Mouse (Mus musculus) intestine, embryonic 14.5 days (tissue): ENCODE measurements around the gene Dmbx1. TPM values are rescaled to one million over a fixed set of nuclear protein-coding genes. Genes with fewer than 3 reads are reported as not detected.

Source experiments
- ATAC-seq: fragments of 200-750 bp; cut with Nextera tagmentation; replicated peaks from 2 replicates; pipeline ENCODE4 v1.8.0; 2017; ENCODE audit warnings: low read depth, moderate number of reproducible peaks, moderate TSS enrichment, moderate library complexity; ENCODE audit not compliant: low FRiP score, low TSS enrichment
- DNase-seq: peaks from one replicate; pipeline ENCODE4 v3.0.0-alpha.2; 2018; ENCODE audit warnings: low spot score
- H3K27ac ChIP-seq: fragments of 300-500 bp; sonication (generic); 2 replicates; pipeline ENCODE4 v1.5.1; 2014; ENCODE audit warnings: low read depth, mild to moderate bottlenecking, control low read depth
- H3K27me3 ChIP-seq: fragments of 300-500 bp; sonication (generic); replicated peaks from 2 replicates; pipeline ENCODE4 v1.6.1; 2014; ENCODE audit warnings: low read length, control low read depth; ENCODE audit not compliant: control insufficient read depth, insufficient read depth
- H3K36me3 ChIP-seq: fragments of 300-500 bp; sonication (generic); 2 replicates; pipeline ENCODE4 v1.6.1; 2014; ENCODE audit warnings: low read length, control low read depth; ENCODE audit not compliant: control insufficient read depth, insufficient read depth
- H3K4me1 ChIP-seq: fragments of 300-500 bp; sonication (generic); replicated peaks from 2 replicates; pipeline ENCODE4 v1.6.1; 2014; ENCODE audit warnings: low read length, control low read depth, mixed read lengths; ENCODE audit not compliant: control insufficient read depth, insufficient read depth
- H3K4me2 ChIP-seq: fragments of 300-500 bp; sonication (generic); 2 replicates; pipeline ENCODE4 v1.6.1; 2014; ENCODE audit warnings: low read length
- H3K4me3 ChIP-seq: fragments of 300-500 bp; sonication (generic); 2 replicates; pipeline ENCODE4 v1.5.1; 2014; ENCODE audit warnings: low read depth, low read length, control low read depth, mixed read lengths
- H3K9ac ChIP-seq: fragments of 300-500 bp; sonication (generic); 2 replicates; pipeline ENCODE4 v1.6.1; 2014; ENCODE audit warnings: mild to moderate bottlenecking, low read length
- H3K9me3 ChIP-seq: fragments of 300-500 bp; sonication (generic); 2 replicates; pipeline ENCODE4 v1.6.1; 2016; ENCODE audit warnings: low read length, control low read depth; ENCODE audit not compliant: control insufficient read depth
- WGBS: fragments of 180-500 bp; shearing (Covaris S2); extraction: QIAGEN DNeasy Blood & Tissue Kit; methylation state at CpG from one replicate; pipeline ENCODE4 v1.1.7; 2014; 5-methylcytosine and 5-hydroxymethylcytosine counted together
- polyA plus RNA-seq: library from polyadenylated mRNA; unstranded; fragments of >200 nt; fragmentation: Nextera tagmentation; extraction: Ambion mirVana; gene quantifications from 2 replicates; pipeline ENCODE4 v1.2.1, GENCODE M21; 2014

Gene Dmbx1
- polyA plus RNA-seq, 1 experiment from 2014 or later: 0.07 TPM

DNA sequence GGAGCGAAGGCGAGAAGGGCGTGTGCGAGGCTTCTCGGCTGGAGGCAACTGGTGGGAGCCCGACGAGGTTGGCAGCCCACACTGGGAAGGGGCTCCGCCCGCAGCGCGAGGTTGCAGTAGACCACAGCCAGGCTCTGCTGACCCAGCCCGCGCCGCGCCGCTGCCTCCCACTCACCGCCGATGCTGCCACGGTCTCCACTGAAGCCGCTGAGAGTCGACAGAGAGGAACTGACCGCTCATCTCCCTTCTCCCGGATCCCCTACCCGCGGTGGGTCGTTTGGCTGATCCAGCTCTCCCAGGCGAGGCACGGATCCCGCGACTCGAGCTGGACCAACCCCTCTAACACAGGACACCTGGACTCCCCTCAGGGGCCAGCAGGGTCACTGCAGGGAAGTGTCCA lies 49.2 kb downstream of the Dmbx1 start, which contains the start of gene 6430628N08Rik:
Gene 6430628N08Rik (plus strand): TSS at position 113 of the 400 bp plus-strand sequence.
- DNase-seq (no peak), ATAC-seq (peak; percentile 64; the same call in 1 of the 2 replicates)
- 1% methylated on average over 31 of the region's 31 CpGs for WGBS
- Histone ChIP-seq H3K36me3 (no peaks in the 10 kb centered on the region), H3K4me2 (peak within 1 kb of the TSS; percentile 51), H3K9ac (no peak within 1 kb of the TSS), H3K27ac (no peak within 1 kb of the TSS), H3K4me1 (peaks cover 6% of the 10 kb centered on the region), H3K9me3 (no peaks in the 10 kb centered on the region), H3K27me3 (peaks cover 25% of the 10 kb centered on the region), H3K4me3 (peak within 1 kb of the TSS; percentile 21)

- no peaks in the 10 kb centered on the region for H3K36me3 ChIP-seq
- H3K9ac ChIP-seq: no peak overlapping the region
- no peaks in the 10 kb centered on the region for H3K9me3 ChIP-seq
- peaks cover 25% of the 10 kb centered on the region for H3K27me3 ChIP-seq
- 9% methylated on average over 6 of the region's 6 CpGs for WGBS
- ATAC-seq (0 out of 2 replicates have a peak, but pooled peaks have one; percentile 8), DNase-seq (no peak)
- H3K4me1 ChIP-seq: peaks cover 6% of the 10 kb centered on the region
- peak overlapping the region; percentile 21 for H3K4me3 ChIP-seq
- H3K4me2 ChIP-seq: peak overlapping the region; percentile 51
- no peak overlapping the region for H3K27ac ChIP-seq
Observed at GRCm38 (mm10) chr4:115890066-115890465, 49.7 kb downstream of the Dmbx1 start.

GRCm38 (mm10) chr4:115886875-115887274 lies 52.9 kb downstream of the Dmbx1 start:
- H3K9ac ChIP-seq: no peak overlapping the region
- ATAC-seq: no peak
- no peak overlapping the region for H3K4me2 ChIP-seq
- WGBS: 56% methylated on average over 1 of the region's 1 CpGs
- peaks cover 6% of the 10 kb centered on the region for H3K4me1 ChIP-seq
- H3K9me3 ChIP-seq: no peaks in the 10 kb centered on the region
- H3K4me3 ChIP-seq: no peak overlapping the region
- DNase-seq: no peak
- H3K27ac ChIP-seq: no peak overlapping the region
- H3K27me3 ChIP-seq: peaks cover 21% of the 10 kb centered on the region
- H3K36me3 ChIP-seq: no peaks in the 10 kb centered on the region

DNA sequence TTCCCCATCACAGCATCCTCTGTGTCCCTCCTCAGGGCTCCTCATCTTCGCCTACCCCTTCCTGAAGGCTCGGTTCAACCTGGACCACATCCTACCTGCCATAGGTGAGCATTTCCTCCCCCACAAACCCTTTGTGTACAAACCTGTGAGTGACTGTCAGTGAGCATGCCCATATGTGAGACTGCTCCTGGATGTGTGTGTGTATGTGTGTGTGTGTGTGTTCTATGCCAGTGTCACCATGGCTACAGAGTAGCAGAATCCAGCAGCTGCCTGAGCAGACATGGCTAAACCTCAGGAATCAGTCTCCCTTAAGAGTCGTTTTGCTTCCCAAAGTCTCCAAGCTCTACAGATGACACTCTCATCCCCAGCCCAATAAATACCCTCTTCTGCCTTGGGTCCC lies 53.9 kb downstream of the Dmbx1 start:
- H3K36me3 ChIP-seq: no peaks in the 10 kb centered on the region
- no peak overlapping the region for H3K4me2 ChIP-seq
- peaks cover 11% of the 10 kb centered on the region for H3K27me3 ChIP-seq
- H3K4me3 ChIP-seq: no peak overlapping the region
- whole genome bisulfite sequencing: 77% methylated on average over 3 of the region's 3 CpGs
- ATAC-seq (no peak), DNase-seq (no peak)
- H3K27ac ChIP-seq: no peak overlapping the region
- H3K9ac ChIP-seq: no peak overlapping the region
- H3K9me3 ChIP-seq: no peaks in the 10 kb centered on the region
- H3K4me1 ChIP-seq: peaks cover 6% of the 10 kb centered on the region

GRCm38 (mm10) chr4:115884022-115884421 lies 55.7 kb downstream of the Dmbx1 start, which contains the start of gene Kncn:
Kncn (plus strand) TSS chr4:115884400.
- Histone ChIP-seq H3K9ac (no peak within 1 kb of the TSS), H3K4me1 (no peaks in the 10 kb centered on the region), H3K9me3 (no peaks in the 10 kb centered on the region), H3K4me3 (no peak within 1 kb of the TSS), H3K4me2 (no peak within 1 kb of the TSS), H3K27me3 (no peaks in the 10 kb centered on the region; the same call in 1 of the 2 replicates), H3K27ac (no peak within 1 kb of the TSS), H3K36me3 (no peaks in the 10 kb centered on the region)
- ATAC-seq (no peak), DNase-seq (no peak)
- 69% methylated on average over 6 of the region's 6 CpGs for WGBS

GRCm38 (mm10) chr4:115882195-115882594 lies 57.5 kb downstream of the Dmbx1 start:
- DNase-seq (no peak), ATAC-seq (no peak)
- H3K9ac ChIP-seq: no peak overlapping the region
- H3K4me3 ChIP-seq: no peak overlapping the region
- WGBS: 60% methylated on average over 4 of the region's 4 CpGs
- H3K27me3 ChIP-seq: no peaks in the 10 kb centered on the region
- no peaks in the 10 kb centered on the region for H3K36me3 ChIP-seq
- no peaks in the 10 kb centered on the region for H3K9me3 ChIP-seq
- H3K4me2 ChIP-seq: no peak overlapping the region
- no peak overlapping the region for H3K27ac ChIP-seq
- 0 out of 2 replicates have a peak, but pooled peaks cover 5% of the 10 kb centered on the region for H3K4me1 ChIP-seq

DNA sequence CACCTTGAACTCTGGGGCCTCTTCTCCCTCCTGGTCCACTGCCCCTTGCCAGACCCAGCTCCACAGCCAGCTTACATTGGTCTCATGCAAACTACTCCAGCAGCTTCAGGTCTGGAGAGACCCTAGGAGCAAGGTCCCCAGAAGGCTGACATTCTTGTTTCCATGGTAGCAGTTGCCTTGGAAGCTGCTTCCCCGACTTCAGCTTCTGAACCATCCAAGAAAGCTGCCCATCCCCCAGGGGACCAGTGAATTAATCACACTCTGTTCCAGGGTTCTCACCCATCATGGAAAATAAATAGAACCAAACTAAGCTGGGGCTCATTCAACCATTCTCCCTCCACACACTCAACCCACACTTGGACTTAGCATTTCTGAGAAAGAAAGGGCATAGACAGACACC lies 58.5 kb downstream of the Dmbx1 start:
- Histone ChIP-seq H3K4me1 (0 out of 2 replicates have a peak, but pooled peaks cover 5% of the 10 kb centered on the region), H3K9ac (no peak overlapping the region), H3K4me3 (no peak overlapping the region), H3K27ac (no peak overlapping the region), H3K36me3 (no peaks in the 10 kb centered on the region), H3K4me2 (no peak overlapping the region), H3K9me3 (no peaks in the 10 kb centered on the region), H3K27me3 (no peaks in the 10 kb centered on the region)
- no peak for ATAC-seq
- no peak for DNase-seq
- WGBS: 25% methylated on average over 1 of the region's 1 CpGs

DNA sequence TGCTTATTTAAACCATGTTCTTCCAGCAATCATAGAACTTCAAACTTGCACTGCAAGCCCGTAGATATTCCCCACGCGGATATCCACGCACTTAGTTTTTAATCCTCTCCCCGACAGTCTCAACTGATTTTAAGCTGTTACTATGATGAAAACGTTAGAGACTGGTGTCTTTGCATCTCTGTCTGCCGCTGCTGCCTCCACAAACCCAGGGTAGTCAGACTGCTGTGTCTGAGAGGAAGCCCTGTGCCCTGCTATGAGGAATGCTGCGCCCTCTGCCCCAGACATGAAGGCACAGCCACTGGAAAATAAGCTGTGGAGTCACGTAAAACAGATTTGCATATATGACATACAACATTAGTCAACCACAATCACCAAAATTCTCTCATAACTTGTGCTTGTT lies 60.9 kb downstream of the Dmbx1 start:
- H3K36me3 ChIP-seq: peaks cover 14% of the 10 kb centered on the region
- H3K4me2 ChIP-seq: no peak overlapping the region
- no peak overlapping the region for H3K9ac ChIP-seq
- ATAC-seq (no peak), DNase-seq (no peak)
- WGBS: 46% methylated on average over 9 of the region's 9 CpGs
- 0 out of 2 replicates have a peak, but pooled peaks cover 5% of the 10 kb centered on the region for H3K4me1 ChIP-seq
- no peaks in the 10 kb centered on the region for H3K27me3 ChIP-seq
- no peaks in the 10 kb centered on the region for H3K9me3 ChIP-seq
- no peak overlapping the region for H3K27ac ChIP-seq
- H3K4me3 ChIP-seq: no peak overlapping the region

- DNase-seq: no peak
- 12% methylated on average over 11 of the region's 11 CpGs for WGBS
Observed at GRCm38 (mm10) chr4:115878216-115878678, 61.5 kb downstream of the Dmbx1 start.

More at GRCm38 (mm10) chr4:115878216-115878678, 61.5 kb downstream of the Dmbx1 start:
- H3K36me3 ChIP-seq: peaks cover 20% of the 10 kb centered on the region
- no peaks in the 10 kb centered on the region for H3K27me3 ChIP-seq
- H3K9ac ChIP-seq: no peak overlapping the region
- 0 out of 2 replicates have a peak, but pooled peaks cover 5% of the 10 kb centered on the region for H3K4me1 ChIP-seq
- H3K27ac ChIP-seq: no peak overlapping the region
- no peak for ATAC-seq
- no peaks in the 10 kb centered on the region for H3K9me3 ChIP-seq
- H3K4me2 ChIP-seq: no peak overlapping the region
- H3K4me3 ChIP-seq: no peak overlapping the region
